Mouse (Mus musculus) adipocyte (in vitro differentiated cells): ENCODE data around the gene Zfp97.
"Not testable (repeated sequence)": the region's sequence is repeated elsewhere in the genome, so short reads cannot be mapped to it uniquely, and the experiment has no call there.

Experiments
- DNase-seq: peaks from one replicate; pipeline ENCODE4 v3.0.0-alpha.2; 2016; ENCODE audit warnings: low spot score

The Zfp97 gene

DNA sequence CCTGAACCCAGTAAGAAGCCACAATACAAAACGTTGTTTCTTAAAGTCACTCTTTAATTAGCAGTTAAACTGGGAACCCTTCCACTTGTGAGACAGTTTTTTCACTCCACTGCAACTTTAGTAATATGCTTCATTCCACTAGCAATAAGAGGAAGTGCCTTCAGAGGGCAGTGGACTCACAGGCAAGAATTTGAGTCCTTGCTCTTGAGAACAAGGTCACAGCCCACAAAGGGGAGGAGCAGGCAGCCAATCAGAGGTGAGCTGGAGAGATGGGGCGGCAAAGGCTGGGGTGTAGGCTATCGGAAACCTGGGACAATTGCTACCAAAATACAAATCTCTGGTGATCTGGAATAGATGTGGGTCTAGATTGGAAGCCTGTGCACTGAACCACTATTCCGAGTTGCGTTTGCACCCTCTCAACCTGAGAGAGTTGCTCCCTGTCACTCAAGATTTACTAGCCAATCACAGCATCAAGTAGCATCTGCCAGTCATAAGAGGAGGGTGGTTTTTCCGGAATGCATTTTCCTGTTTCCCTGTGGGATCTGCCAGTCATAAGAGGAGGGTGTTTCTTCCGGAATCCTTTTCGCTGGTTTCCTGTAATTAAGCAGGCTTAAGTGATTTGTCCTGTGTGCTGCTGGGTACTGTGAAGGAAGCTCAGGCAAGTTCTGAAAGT, at the start of gene Zfp97:
Gene Zfp97 (plus strand): TSS at position 586 of the 673 bp plus-strand sequence.
- not testable (repeated sequence) for DNase-seq

DNA sequence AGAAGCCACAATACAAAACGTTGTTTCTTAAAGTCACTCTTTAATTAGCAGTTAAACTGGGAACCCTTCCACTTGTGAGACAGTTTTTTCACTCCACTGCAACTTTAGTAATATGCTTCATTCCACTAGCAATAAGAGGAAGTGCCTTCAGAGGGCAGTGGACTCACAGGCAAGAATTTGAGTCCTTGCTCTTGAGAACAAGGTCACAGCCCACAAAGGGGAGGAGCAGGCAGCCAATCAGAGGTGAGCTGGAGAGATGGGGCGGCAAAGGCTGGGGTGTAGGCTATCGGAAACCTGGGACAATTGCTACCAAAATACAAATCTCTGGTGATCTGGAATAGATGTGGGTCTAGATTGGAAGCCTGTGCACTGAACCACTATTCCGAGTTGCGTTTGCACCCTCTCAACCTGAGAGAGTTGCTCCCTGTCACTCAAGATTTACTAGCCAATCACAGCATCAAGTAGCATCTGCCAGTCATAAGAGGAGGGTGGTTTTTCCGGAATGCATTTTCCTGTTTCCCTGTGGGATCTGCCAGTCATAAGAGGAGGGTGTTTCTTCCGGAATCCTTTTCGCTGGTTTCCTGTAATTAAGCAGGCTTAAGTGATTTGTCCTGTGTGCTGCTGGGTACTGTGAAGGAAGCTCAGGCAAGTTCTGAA, 57.7 kb downstream of the Zfp97 start:
- DNase-seq = not testable (repeated sequence)

- DNase-seq = not testable (repeated sequence)
Measured at GRCm38 (mm10) chr17:17194761-17195160, 73.5 kb downstream of the Zfp97 start.

DNA sequence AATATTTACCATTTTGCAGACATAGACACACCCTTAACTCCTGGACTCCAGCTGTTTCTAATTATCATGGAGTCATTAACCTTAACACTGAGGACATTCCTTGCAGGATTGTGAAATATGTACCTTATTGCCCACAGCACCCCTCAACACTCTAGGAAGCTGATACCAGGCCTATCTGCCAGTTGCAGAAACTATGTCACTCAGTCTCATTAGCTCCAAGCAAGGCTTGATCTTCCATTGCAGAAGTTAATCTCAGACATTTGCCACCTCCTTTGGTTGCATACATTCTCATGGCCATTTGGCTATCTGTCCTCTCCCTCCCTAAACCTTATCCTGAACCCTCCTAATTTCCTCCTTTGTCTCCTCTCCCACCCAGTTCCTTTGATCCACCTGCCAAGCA, 74.0 kb downstream of the Zfp97 start:
- DNase-seq = no peak

DNA sequence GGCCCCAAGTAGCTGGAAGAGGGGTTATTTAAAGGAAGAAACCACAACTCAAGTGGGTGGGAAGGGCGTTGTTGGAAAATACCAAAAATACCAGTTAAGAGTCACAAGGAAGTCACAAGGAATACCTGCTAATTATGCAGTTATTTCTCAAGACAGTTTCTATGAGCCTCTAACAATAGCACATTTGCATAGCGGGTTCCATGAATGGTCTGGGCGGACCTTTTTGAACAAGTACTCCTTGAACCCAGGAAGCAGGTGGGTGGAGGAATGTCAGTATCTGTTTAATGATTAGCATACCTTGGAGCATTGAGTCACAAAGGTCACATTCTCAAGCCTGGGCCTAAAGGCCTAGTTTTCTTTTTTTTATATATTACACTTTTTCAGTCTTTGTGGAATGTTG, 74.9 kb downstream of the Zfp97 start:
- not testable (repeated sequence) for DNase-seq
